Mouse (Mus musculus) induced T-regulatory cell, adult 2 months (primary cell): Measurements from ENCODE around the gene Nrp2.

Experiments
- DNase-seq: peaks from one replicate; pipeline ENCODE4 v3.0.0-alpha.2; 2012; ENCODE audit warnings: low read depth

Gene Nrp2

GRCm38 (mm10) chr1:62723891-62724290, 20.8 kb downstream of the Nrp2 start:
- no peak for DNase-seq

- no peak for DNase-seq
Measured at GRCm38 (mm10) chr1:62724461-62725021, 21.5 kb downstream of the Nrp2 start.

- DNase-seq = no peak
Measured at GRCm38 (mm10) chr1:62725032-62725678, 22.1 kb downstream of the Nrp2 start.

GRCm38 (mm10) chr1:62727191-62727590, 24.1 kb downstream of the Nrp2 start:
- DNase-seq = no peak

- no peak for DNase-seq
Measured at GRCm38 (mm10) chr1:62728421-62728820, 25.3 kb downstream of the Nrp2 start.

GRCm38 (mm10) chr1:62728926-62729325, 25.8 kb downstream of the Nrp2 start:
- no peak for DNase-seq

GRCm38 (mm10) chr1:62729345-62730150, 26.5 kb downstream of the Nrp2 start:
- no peak for DNase-seq

- DNase-seq = no peak
Measured at GRCm38 (mm10) chr1:62732036-62732435, 29.0 kb downstream of the Nrp2 start.

- DNase-seq = no peak
Measured at GRCm38 (mm10) chr1:62734420-62734931, 31.4 kb downstream of the Nrp2 start.

- no peak for DNase-seq
Measured at GRCm38 (mm10) chr1:62734980-62735379, 31.9 kb downstream of the Nrp2 start.

- DNase-seq = no peak
Measured at GRCm38 (mm10) chr1:62735835-62736234, 32.8 kb downstream of the Nrp2 start.

- peak; percentile 7 for DNase-seq
Measured at GRCm38 (mm10) chr1:62736455-62737012, 33.4 kb downstream of the Nrp2 start.

GRCm38 (mm10) chr1:62738165-62738564, 35.1 kb downstream of the Nrp2 start:
- DNase-seq = no peak

- no peak for DNase-seq
Measured at GRCm38 (mm10) chr1:62742092-62742491, 39.0 kb downstream of the Nrp2 start.

GRCm38 (mm10) chr1:62743064-62743694, 40.1 kb downstream of the Nrp2 start:
- DNase-seq = no peak

- no peak for DNase-seq
Measured at GRCm38 (mm10) chr1:62745889-62746288, 42.8 kb downstream of the Nrp2 start.

- DNase-seq = no peak
Measured at GRCm38 (mm10) chr1:62747421-62748111, 44.5 kb downstream of the Nrp2 start.

GRCm38 (mm10) chr1:62748361-62748760, 45.3 kb downstream of the Nrp2 start:
- DNase-seq = no peak

GRCm38 (mm10) chr1:62749716-62750115, 46.6 kb downstream of the Nrp2 start:
- DNase-seq = no peak

- no peak for DNase-seq
Measured at GRCm38 (mm10) chr1:62750408-62751008, 47.4 kb downstream of the Nrp2 start.
